Mouse (Mus musculus) cortical plate, adult 2 months (tissue): ENCODE measurements around the gene Zfp870. TPM values are rescaled to one million over a fixed set of nuclear protein-coding genes. Genes with fewer than 3 reads are reported as not detected.
"Not testable (repeated sequence)": the region's sequence is repeated elsewhere in the genome, so short reads cannot be mapped to it uniquely, and the experiment has no call there.

ENCODE experiments used
- H3K27ac ChIP-seq: fragments of 200-500 bp; 2 replicates; pipeline ENCODE4 v1.5.1; 2012; ENCODE audit warnings: low read length, control low read depth, inconsistent platforms; ENCODE audit not compliant: insufficient read depth
- H3K4me1 ChIP-seq: fragments of 200-500 bp; 2 replicates; pipeline ENCODE4 v1.6.1; 2011; ENCODE audit warnings: low read length; ENCODE audit not compliant: control insufficient read depth, insufficient read depth
- H3K4me3 ChIP-seq: fragments of 200-500 bp; 2 replicates; pipeline ENCODE4 v1.5.1; 2011; ENCODE audit warnings: mild to moderate bottlenecking, low read length, control low read depth; ENCODE audit not compliant: insufficient read depth
- CTCF ChIP-seq: fragments of 200-500 bp; IDR thresholded peaks from 2 replicates; pipeline ENCODE4 v1.5.1; 2011; ENCODE audit warnings: mild to moderate bottlenecking, control low read depth, low read length; ENCODE audit not compliant: insufficient read depth; ENCODE audit errors: extremely low read depth
- POLR2A ChIP-seq: fragments of 200-500 bp; IDR thresholded peaks from 2 replicates; pipeline ENCODE4 v1.6.1; 2011; ENCODE audit warnings: mild to moderate bottlenecking, low read length, control low read depth; ENCODE audit not compliant: insufficient read depth; ENCODE audit errors: extremely low read depth
- polyA plus RNA-seq: library from polyadenylated mRNA; depleted of rRNA; stranded (reverse); fragments of >200 nt; gene quantifications from 2 replicates; pipeline ENCODE4 v1.2.3, GENCODE M21; 2012

Gene Zfp870
- polyA plus RNA-seq, 1 experiment, result 5.2 TPM

DNA sequence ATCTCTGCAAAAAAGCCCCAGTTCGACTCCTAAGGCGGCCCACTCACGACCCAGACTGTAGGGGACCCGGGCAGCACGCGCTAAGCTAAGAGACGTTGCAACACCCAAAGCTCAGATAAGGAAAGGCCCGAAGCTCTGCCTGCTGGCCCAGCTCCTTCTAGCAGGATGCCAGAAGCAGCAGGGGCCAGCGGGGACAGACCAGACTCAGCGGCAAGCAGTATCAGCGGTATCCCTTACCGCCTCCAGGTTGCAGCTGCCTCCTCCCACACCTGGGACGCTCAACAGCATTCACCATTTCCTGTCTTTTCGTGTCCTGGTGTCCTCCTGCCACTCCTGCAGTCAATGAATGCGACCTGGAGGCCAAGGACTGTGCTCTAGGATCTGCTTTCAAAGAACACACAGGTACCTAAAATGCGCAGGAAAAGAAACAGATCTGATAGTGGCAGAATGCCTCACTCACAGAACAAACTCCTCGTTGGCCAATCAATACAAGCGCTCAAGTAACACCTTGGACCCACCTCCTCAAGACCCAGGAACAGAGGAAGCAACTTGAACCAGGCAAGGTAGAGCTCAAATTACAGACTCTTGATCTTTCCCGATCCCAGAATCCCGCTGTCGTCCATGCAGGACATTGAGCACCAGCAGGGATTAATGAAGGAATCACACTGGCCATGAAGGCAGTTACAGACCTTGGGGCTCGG is 13.8 kb downstream of the Zfp870 start:
- TF ChIP-seq CTCF, result no peak
- TF ChIP-seq POLR2A, result no peak
- H3K4me3 ChIP-seq, result no peak overlapping the region
- H3K4me1 ChIP-seq, result no peaks in the 10 kb centered on the region
- H3K27ac ChIP-seq, result no peak overlapping the region

DNA sequence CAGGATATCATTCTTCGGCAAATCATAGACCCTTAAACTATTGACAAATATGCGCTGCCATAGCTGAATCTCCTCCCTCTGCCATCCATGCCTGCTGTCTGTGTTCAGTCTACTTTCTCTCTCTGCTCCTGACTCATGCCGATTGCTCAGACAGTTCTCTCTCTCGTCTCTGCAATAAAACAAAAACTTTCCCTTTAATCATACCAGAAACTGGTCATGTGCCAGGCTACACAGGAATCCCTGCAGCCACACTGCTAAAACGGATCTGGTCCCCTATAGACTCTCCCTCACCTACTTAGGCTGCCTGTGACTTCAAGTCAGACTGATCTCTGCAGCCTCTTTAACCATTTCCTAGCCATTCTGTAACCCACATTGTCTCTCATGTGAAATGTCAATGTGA is 18.7 kb downstream of the Zfp870 start:
- TF ChIP-seq CTCF (no peak), POLR2A (no peak)
- Histone ChIP-seq H3K4me3 (no peak overlapping the region), H3K27ac (no peak overlapping the region), H3K4me1 (no peaks in the 10 kb centered on the region)

DNA sequence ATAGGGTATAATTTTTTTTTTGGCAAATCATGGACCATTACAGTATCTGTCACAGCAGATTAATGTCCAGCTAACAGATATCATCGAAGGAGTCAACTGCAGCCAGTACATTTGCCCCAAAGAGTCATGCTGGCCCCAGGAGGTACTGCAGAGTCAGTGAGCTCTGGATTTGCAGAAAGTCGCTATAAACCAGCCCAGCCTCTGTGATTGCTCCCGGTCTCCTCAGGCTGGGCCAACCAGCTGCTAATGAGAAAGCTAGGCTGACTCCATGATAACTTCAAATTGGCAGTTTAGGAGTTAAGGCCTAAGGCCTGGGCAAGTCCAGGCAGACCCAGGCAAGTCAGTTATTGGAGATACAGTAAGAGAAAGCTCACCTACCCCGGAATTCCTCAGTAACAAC is 19.4 kb downstream of the Zfp870 start:
- no peak for TF ChIP-seq POLR2A
- no peak for TF ChIP-seq CTCF
- H3K4me1 ChIP-seq, result no peaks in the 10 kb centered on the region
- H3K27ac ChIP-seq, result no peak overlapping the region
- no peak overlapping the region for H3K4me3 ChIP-seq

DNA sequence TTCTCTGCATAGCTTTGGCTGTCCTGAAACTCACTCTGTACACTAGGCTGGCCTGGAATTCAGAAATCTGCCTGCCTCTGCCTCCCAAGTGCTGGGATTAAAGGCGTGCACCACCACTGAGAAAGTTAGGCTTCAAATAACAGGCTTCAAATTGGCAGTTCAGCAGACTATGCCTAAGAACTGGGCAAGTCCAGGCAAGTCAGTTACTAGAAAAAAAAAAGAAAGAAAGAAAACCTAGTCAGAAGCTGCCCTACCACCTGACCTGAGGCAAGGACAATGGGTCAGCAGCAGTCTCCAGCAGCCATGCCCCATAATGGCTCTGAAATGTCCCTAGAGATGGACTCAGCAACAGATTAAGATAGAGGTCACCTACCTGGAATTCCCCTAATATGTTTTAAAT is 20.0 kb downstream of the Zfp870 start:
- H3K4me1 ChIP-seq, result no peaks in the 10 kb centered on the region

DNA sequence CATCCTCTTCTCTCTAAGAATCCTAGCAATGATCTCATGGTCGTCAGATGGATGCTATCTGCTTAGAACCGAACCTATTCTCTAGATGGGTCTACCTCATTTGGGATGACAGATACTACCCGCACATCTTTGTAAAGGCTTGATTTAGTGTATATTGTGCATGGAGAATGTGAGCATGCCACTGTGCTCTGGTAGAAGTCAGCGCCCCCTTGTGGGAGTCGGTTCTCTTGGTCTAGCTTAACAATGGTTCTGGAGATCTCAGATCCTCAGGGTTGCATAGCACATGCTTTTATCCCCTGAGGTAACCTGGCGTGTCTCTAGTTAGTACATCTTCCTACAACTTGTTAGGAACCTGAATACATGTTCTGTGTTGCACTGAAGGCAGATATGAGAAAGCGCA is 24.2 kb downstream of the Zfp870 start:
- not testable (repeated sequence) for H3K4me3 ChIP-seq, H3K4me1 ChIP-seq, H3K27ac ChIP-seq

More for the DNA sequence above, 20.0 kb downstream of the Zfp870 start:
- TF ChIP-seq CTCF (no peak), POLR2A (no peak)
- Histone ChIP-seq H3K27ac (no peak overlapping the region), H3K4me3 (no peak overlapping the region)

DNA sequence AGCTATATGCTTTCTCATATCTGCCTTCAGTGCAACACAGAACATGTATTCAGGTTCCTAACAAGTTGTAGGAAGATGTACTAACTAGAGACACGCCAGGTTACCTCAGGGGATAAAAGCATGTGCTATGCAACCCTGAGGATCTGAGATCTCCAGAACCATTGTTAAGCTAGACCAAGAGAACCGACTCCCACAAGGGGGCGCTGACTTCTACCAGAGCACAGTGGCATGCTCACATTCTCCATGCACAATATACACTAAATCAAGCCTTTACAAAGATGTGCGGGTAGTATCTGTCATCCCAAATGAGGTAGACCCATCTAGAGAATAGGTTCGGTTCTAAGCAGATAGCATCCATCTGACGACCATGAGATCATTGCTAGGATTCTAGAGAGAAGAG is 34.7 kb downstream of the Zfp870 start:
- not testable (repeated sequence) for H3K4me3 ChIP-seq, H3K27ac ChIP-seq, H3K4me1 ChIP-seq

DNA sequence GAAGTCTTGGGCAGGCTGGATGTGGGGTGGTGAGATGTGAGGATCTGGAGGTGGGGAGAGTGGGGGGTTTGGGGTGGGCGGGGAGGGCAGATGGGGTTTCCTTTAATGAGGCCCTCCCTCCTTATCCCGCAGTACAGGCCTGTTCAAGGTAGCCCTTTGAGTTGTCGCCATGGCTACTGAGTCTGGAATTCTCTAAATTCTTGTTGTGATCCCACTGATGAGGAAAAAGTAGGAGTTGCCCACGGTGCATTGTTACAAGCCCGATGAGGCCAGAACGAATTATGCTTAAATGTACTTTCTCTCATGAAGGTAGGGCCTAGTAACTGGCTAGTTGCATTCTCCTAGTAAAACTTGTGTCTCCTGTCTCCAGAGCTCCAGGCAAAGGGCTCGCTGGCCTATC is 39.9 kb downstream of the Zfp870 start:
- no peak overlapping the region for H3K4me3 ChIP-seq
- TF ChIP-seq POLR2A, result no peak
- TF ChIP-seq CTCF, result no peak
- H3K27ac ChIP-seq, result no peak overlapping the region
- no peaks in the 10 kb centered on the region for H3K4me1 ChIP-seq

DNA sequence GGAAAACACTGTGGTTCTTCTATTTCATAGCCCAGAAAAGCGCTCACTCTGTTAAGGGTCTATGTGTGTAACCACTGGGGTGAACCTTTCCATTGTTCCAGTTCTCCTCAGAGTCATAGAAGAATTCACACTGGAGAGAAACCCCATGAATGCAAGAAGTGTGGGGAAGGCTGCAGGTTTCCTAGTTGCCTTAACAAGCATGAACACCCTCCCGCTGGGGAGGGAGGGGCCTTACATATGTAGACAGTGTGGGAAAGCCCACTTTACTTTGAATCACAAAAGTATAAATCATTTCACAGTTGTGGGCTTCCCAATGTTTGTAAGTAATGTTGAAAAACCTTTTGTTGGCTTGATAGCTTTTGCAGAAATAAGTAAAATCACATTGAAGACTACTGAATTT is 50.1 kb downstream of the Zfp870 start:
- Histone ChIP-seq H3K27ac (no peak overlapping the region), H3K4me3 (no peak overlapping the region), H3K4me1 (no peaks in the 10 kb centered on the region; the same call in 1 of the 2 replicates)
- TF ChIP-seq CTCF (no peak), POLR2A (no peak)

DNA sequence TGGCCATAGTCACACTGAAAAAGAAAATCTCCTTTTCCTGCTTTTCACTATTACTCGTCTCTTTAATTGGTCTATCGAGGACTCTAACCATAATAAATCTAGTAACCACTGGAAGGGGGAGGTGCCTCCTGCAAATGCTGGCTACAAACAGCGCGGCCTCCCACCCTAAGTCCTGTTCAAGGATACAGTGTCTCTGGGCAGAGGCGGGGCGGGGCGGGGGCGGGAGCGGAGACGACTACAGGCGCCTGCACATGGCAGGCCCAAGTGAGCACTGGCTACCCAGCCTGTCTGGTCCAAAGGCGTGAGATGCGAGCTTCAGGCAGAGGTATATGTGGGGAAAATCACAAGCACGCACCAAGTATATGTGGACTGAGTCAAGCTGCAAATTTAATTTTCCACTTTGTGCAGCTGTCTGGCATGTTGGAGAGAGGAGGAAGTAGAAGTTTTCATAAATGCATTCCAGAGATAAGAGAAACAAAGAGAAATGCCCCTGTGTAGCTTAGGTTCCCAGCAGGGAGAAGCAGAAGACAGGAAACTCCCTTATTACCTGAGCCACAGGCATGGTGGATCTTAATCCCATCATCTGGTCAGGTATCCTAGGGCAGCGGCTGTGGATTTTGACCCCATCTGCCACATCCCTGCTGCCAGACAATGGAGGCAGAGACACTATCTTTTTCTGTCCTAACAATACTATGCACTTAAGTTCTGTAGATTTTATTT is 52.2 kb downstream of the Zfp870 start:
- Histone ChIP-seq H3K4me3 (no peak overlapping the region), H3K27ac (no peak overlapping the region), H3K4me1 (no peaks in the 10 kb centered on the region; the same call in 1 of the 2 replicates)
- TF ChIP-seq CTCF, result no peak
- TF ChIP-seq POLR2A, result no peak

DNA sequence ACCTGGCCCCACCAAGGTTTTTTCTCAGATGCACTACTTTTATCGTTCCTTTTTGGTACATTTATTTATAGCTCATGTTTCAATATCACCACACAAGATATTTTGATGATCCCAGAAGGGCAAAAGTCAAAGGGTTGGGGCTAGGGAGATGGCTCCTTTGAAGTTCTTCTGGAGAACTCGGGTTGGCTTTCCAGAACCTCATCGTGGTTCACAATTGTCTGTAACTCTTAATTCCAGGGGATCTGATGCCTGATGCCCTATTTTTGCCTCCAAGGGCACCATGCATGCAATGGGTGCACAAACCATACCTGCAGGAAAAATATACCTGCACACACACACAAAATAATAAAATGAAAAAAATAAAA is 61.0 kb downstream of the Zfp870 start:
- peak overlapping the region; percentile 92 for H3K4me3 ChIP-seq
- H3K27ac ChIP-seq, result no peak overlapping the region
- no peak for TF ChIP-seq POLR2A
- no peaks in the 10 kb centered on the region for H3K4me1 ChIP-seq
